Mouse (Mus musculus): ENCODE results near the gene Asb18. TPM values are rescaled to one million over a fixed set of nuclear protein-coding genes. Genes with fewer than 3 reads are reported as not detected.

The Asb18 gene
- polyA plus RNA-seq, 1 experiment from 2014 or later: 0.20 TPM

DNA sequence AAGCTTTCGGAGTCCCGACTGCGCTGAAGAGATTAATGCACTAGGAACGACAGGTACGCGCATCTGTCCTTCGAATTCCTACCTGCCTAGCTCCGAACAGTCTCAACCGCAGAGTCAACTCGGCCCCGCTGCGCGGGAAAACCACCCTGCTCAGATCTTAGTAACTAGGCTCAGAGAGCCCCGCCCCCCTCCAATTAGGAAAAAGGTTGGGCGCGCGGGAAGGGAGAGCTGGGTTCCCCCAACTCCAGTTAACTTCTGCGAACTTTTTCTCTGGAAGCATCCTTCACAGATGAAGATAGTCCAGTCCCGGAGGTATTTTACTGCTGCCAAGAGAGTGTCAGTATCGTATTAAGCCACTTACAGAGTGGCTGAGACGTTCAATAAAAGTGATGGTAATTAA lies 80.7 kb downstream of the Asb18 start:
- Histone ChIP-seq H3K27me3 (ENCODE audit: control insufficient read depth, insufficient read depth, low read length) (peaks cover 62% of the 10 kb centered on the region), H3K27ac (ENCODE audit: low read depth, low read length) (peak overlapping the region; percentile 45; the same call in 1 of the 2 replicates)

DNA sequence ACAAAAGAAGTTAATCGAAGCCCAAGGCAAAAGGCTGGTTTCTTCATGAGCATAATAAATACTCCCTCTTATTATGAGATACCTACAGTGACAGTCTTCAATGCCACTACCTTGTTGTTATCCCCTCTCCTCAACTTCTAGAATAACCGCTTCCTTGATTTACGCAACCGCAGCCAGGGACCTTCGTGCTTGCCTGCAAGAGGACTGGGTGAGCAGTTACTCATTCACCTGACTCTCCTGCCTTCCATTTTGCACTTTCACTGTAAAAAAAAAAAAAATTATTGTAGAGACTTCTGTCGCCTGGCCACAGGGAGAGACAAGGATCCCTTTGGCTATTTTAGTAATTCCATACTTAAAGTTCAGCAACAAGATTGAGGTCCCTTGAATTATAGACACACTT lies 81.4 kb downstream of the Asb18 start:
- Histone ChIP-seq H3K4me3 (ENCODE audit: low read depth, low read length) (no peak overlapping the region), H3K9me3 (ENCODE audit: control insufficient read depth, low read length) (no peaks in the 10 kb centered on the region), H3K4me1 (ENCODE audit: control insufficient read depth, insufficient read depth, low read length) (peaks cover 31% of the 10 kb centered on the region), H3K36me3 (ENCODE audit: control insufficient read depth, insufficient read depth, low read length) (peaks cover 2% of the 10 kb centered on the region; the same call in 1 of the 2 replicates), H3K4me2 (ENCODE audit: low read depth) (peak overlapping the region; percentile 83), H3K27ac (ENCODE audit: low read depth, low read length) (no peak overlapping the region), H3K9ac (ENCODE audit: low read length) (no peak overlapping the region), H3K27me3 (ENCODE audit: control insufficient read depth, insufficient read depth, low read length) (peaks cover 66% of the 10 kb centered on the region)
- WGBS: 5% methylated on average over 6 of the region's 6 CpGs
- ATAC-seq (ENCODE audit: insufficient read depth, low FRiP score, low TSS enrichment) (no peak), DNase-seq (ENCODE audit: low spot score) (no peak)

More for the DNA sequence above, 80.7 kb downstream of the Asb18 start:
- Histone ChIP-seq H3K36me3 (ENCODE audit: control insufficient read depth, insufficient read depth, low read length) (no peaks in the 10 kb centered on the region), H3K9ac (ENCODE audit: low read length) (no peak overlapping the region), H3K9me3 (ENCODE audit: control insufficient read depth, low read length) (no peaks in the 10 kb centered on the region), H3K4me3 (ENCODE audit: low read depth, low read length) (peak overlapping the region; percentile 8; the same call in 1 of the 2 replicates), H3K4me1 (ENCODE audit: control insufficient read depth, insufficient read depth, low read length) (peaks cover 24% of the 10 kb centered on the region), H3K4me2 (ENCODE audit: low read depth) (peak overlapping the region; percentile 36)
- ATAC-seq (ENCODE audit: insufficient read depth, low FRiP score, low TSS enrichment): no peak
- WGBS: under 1% methylated on average over 21 of the region's 21 CpGs
- peak; percentile 46 for DNase-seq (ENCODE audit: low spot score)

DNA sequence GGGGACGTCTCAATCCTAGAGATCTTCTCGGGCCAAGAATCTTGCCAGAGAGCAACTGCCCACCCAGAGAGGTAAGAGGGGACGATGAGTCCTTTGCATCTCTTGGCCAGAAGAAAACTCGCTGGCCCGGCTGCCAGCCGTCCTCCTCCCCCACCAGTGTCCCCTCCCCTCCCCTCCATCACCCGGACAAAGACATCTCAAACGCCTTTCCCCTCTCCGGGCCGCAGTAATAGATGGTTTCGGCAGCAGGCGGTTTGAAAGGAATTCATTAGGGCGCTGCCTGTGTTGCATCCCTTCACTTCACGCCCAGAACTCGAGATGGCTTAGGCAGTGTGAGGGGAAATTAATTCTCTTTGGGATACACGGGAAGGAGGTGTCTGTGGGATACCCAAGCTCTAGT lies 81.8 kb downstream of the Asb18 start:
- H3K9ac ChIP-seq (ENCODE audit: low read length): peak overlapping the region; percentile 31; the same call in 1 of the 2 replicates
- peaks cover 2% of the 10 kb centered on the region; the same call in 1 of the 2 replicates for H3K36me3 ChIP-seq (ENCODE audit: control insufficient read depth, insufficient read depth, low read length)
- H3K4me2 ChIP-seq (ENCODE audit: low read depth): peak overlapping the region; percentile 83
- WGBS: 1% methylated on average over 16 of the region's 16 CpGs
- peak; percentile 80 for DNase-seq (ENCODE audit: low spot score)
- peak overlapping the region; percentile 69; the same call in 1 of the 2 replicates for H3K4me3 ChIP-seq (ENCODE audit: low read depth, low read length)
- H3K27ac ChIP-seq (ENCODE audit: low read depth, low read length): peak overlapping the region; percentile 21; the same call in 1 of the 2 replicates
- peaks cover 35% of the 10 kb centered on the region for H3K4me1 ChIP-seq (ENCODE audit: control insufficient read depth, insufficient read depth, low read length)
- ATAC-seq (ENCODE audit: insufficient read depth, low FRiP score, low TSS enrichment): peak; percentile 18; the same call in 1 of the 2 replicates
- peaks cover 63% of the 10 kb centered on the region for H3K27me3 ChIP-seq (ENCODE audit: control insufficient read depth, insufficient read depth, low read length)
- no peaks in the 10 kb centered on the region for H3K9me3 ChIP-seq (ENCODE audit: control insufficient read depth, low read length)

DNA sequence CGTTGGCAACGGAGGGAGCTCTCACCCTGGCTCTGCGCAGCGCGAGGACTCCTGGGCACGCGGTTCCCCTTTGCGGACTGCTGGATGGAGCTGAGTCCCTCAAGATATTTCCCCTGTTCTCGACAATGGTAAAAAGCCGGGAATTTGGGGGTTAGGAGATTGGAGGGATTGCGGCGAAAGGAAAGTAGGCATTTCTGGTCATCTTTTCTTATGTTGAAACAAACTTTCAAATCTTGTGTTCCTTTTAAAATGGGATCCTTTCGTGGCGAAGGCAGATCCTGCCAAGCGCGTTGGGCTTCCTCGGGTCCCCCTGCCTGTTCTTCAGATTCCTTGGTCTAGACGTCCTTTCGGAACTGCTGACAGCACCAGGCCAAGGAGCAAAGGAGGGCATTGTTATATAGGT lies 82.4 kb downstream of the Asb18 start:
- Histone ChIP-seq H3K4me1 (ENCODE audit: control insufficient read depth, insufficient read depth, low read length) (peaks cover 40% of the 10 kb centered on the region), H3K36me3 (ENCODE audit: control insufficient read depth, insufficient read depth, low read length) (peaks cover 2% of the 10 kb centered on the region; the same call in 1 of the 2 replicates), H3K4me3 (ENCODE audit: low read depth, low read length) (peak overlapping the region; percentile 69), H3K9me3 (ENCODE audit: control insufficient read depth, low read length) (no peaks in the 10 kb centered on the region), H3K27me3 (ENCODE audit: control insufficient read depth, insufficient read depth, low read length) (peaks cover 63% of the 10 kb centered on the region), H3K9ac (ENCODE audit: low read length) (peak overlapping the region; percentile 56), H3K27ac (ENCODE audit: low read depth, low read length) (peak overlapping the region; percentile 21; the same call in 1 of the 2 replicates), H3K4me2 (ENCODE audit: low read depth) (peak overlapping the region; percentile 83)
- DNase-seq (ENCODE audit: low spot score) (peak; percentile 50), ATAC-seq (ENCODE audit: insufficient read depth, low FRiP score, low TSS enrichment) (no peak)
- 1% methylated on average over 19 of the region's 19 CpGs for WGBS

DNA sequence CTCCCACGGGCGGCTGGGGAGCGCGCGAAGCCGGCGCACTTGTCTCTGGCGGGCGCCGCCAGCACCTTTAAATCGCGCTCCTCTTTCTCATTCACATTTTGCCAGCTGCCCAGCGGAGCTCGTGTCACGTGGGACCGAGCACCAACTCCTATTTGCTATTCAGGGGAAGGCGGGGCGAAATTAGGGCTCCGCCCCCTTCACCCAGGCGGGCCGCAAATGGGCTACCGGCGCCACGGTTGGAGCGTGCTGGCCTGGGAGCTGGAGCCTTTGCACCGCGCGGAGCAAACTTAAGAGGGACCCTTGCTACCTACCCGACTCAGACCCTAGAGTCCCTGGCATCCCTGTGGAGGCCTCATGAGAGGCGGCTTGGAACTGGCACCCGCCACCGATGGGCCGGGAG lies 83.3 kb downstream of the Asb18 start, which contains the start of gene Gbx2:
Gene Gbx2 (minus strand): TSS at position 60 of the 400 bp plus-strand sequence.
- WGBS: under 1% methylated on average over 33 of the region's 33 CpGs
- peaks cover 49% of the 10 kb centered on the region for H3K4me1 ChIP-seq (ENCODE audit: control insufficient read depth, insufficient read depth, low read length)
- peak; percentile 71 for ATAC-seq (ENCODE audit: insufficient read depth, low FRiP score, low TSS enrichment)
- H3K9ac ChIP-seq (ENCODE audit: low read length): peak within 1 kb of the TSS; percentile 56
- H3K27me3 ChIP-seq (ENCODE audit: control insufficient read depth, insufficient read depth, low read length): peaks cover 56% of the 10 kb centered on the region
- H3K4me2 ChIP-seq (ENCODE audit: low read depth): peak within 1 kb of the TSS; percentile 83
- H3K9me3 ChIP-seq (ENCODE audit: control insufficient read depth, low read length): no peaks in the 10 kb centered on the region
- H3K4me3 ChIP-seq (ENCODE audit: low read depth, low read length): peak within 1 kb of the TSS; percentile 69
- DNase-seq (ENCODE audit: low spot score): peak; percentile 94
- H3K36me3 ChIP-seq (ENCODE audit: control insufficient read depth, insufficient read depth, low read length): peaks cover 2% of the 10 kb centered on the region; the same call in 1 of the 2 replicates
- peak within 1 kb of the TSS; percentile 80 for H3K27ac ChIP-seq (ENCODE audit: low read depth, low read length)

DNA sequence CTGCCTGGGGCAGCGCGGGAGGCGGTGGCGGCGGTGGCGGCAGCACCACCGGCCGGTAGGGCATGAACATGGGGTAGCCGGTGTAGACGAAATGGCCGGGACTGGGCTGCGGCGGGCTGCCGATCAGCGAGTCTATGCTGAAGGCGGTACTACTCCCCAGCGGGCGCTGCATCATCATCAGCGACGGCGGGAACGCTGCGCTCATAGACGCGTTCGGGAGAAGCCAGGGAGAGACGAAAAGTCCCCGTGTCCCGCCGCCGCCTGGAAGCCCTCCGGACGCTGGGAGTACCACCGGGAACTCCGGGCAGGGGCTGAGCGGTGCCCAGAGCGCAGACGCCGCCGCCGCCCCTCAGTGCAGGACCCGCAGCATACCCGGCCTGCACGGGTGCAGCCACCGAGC lies 83.9 kb downstream of the Asb18 start:
- ATAC-seq (ENCODE audit: insufficient read depth, low FRiP score, low TSS enrichment) (no peak), DNase-seq (ENCODE audit: low spot score) (no peak)
- H3K4me2 ChIP-seq (ENCODE audit: low read depth): peak overlapping the region; percentile 83
- H3K27me3 ChIP-seq (ENCODE audit: control insufficient read depth, insufficient read depth, low read length): peaks cover 54% of the 10 kb centered on the region
- H3K9me3 ChIP-seq (ENCODE audit: control insufficient read depth, low read length): no peaks in the 10 kb centered on the region
- H3K4me3 ChIP-seq (ENCODE audit: low read depth, low read length): peak overlapping the region; percentile 69
- H3K4me1 ChIP-seq (ENCODE audit: control insufficient read depth, insufficient read depth, low read length): peaks cover 49% of the 10 kb centered on the region
- WGBS: 0% methylated on average over 38 of the region's 45 CpGs
- peak overlapping the region; percentile 52 for H3K9ac ChIP-seq (ENCODE audit: low read length)
- peak overlapping the region; percentile 80 for H3K27ac ChIP-seq (ENCODE audit: low read depth, low read length)
- H3K36me3 ChIP-seq (ENCODE audit: control insufficient read depth, insufficient read depth, low read length): peaks cover 2% of the 10 kb centered on the region; the same call in 1 of the 2 replicates

DNA sequence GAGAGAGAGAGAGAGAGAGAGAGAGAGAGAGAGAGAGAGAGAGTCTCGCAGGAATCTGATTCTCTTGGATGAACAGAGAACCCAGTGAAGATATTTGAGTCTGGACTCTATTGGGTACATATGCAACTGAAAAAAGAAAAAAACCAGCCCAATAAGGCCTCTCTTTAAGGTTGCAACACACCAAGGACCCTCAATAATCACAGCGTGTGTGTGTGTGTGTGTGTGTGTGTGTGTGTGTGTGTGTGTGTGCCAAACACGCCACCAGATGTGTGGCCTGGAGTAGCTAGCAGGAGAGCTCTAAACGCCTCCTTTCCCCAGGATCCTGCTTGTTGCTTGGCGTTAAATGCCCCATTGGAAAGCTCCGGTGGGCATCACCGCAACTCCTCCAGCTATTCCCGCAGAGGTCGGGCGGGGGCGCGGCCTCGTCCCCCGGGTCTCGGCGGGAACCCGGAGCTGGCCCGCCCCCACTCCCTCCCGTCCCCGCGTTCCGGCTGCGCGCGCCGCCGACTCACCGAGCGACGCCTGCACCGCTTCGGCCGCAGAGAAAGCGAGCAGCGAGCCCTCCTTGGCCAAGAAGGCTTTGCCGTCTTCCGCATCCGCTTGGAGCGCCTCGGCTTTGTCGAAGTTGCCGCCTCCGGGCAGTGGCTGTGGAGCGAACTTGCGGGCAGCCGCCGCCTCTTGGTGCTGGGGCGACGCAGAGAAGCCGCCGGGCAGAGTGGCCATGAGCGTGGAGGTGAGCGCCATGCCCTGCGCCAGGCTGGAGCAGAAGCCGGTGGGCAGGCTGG lies 84.6 kb downstream of the Asb18 start:
- Histone ChIP-seq H3K27me3 (ENCODE audit: control insufficient read depth, insufficient read depth, low read length) (peaks cover 49% of the 10 kb centered on the region), H3K36me3 (ENCODE audit: control insufficient read depth, insufficient read depth, low read length) (peaks cover 2% of the 10 kb centered on the region; the same call in 1 of the 2 replicates), H3K9me3 (ENCODE audit: control insufficient read depth, low read length) (no peaks in the 10 kb centered on the region), H3K4me1 (ENCODE audit: control insufficient read depth, insufficient read depth, low read length) (peaks cover 53% of the 10 kb centered on the region), H3K4me2 (ENCODE audit: low read depth) (peak overlapping the region; percentile 83), H3K9ac (ENCODE audit: low read length) (peak overlapping the region; percentile 52), H3K27ac (ENCODE audit: low read depth, low read length) (peak overlapping the region; percentile 80), H3K4me3 (ENCODE audit: low read depth, low read length) (peak overlapping the region; percentile 69)
- WGBS: under 1% methylated on average over 54 of the region's 55 CpGs
- DNase-seq (ENCODE audit: low spot score) (peak; percentile 66), ATAC-seq (ENCODE audit: insufficient read depth, low FRiP score, low TSS enrichment) (no peak)

DNA sequence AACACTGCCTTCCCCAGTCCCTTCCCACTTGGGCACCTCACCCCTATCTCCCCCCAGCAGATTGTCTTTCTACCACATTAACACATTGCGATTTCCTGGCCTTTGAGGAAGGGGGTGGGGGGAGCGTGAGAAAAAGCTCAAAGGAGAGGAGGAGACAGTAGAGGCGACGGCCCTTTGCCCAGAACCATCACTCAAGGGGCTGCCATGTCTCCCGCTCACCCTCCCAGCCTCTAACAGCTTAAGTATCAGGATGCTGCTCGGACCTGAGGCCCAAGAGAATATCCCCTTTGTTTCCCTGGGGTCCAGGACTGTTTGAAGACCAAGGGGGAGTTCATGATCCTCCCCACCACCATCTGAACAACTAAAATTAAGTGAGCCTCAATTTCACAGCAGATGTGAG lies 85.3 kb downstream of the Asb18 start:
- DNase-seq (ENCODE audit: low spot score) (peak; percentile 48), ATAC-seq (ENCODE audit: insufficient read depth, low FRiP score, low TSS enrichment) (no peak)
- Histone ChIP-seq H3K4me1 (ENCODE audit: control insufficient read depth, insufficient read depth, low read length) (peaks cover 56% of the 10 kb centered on the region), H3K4me3 (ENCODE audit: low read depth, low read length) (peak overlapping the region; percentile 69), H3K9me3 (ENCODE audit: control insufficient read depth, low read length) (no peaks in the 10 kb centered on the region), H3K27me3 (ENCODE audit: control insufficient read depth, insufficient read depth, low read length) (peaks cover 51% of the 10 kb centered on the region), H3K36me3 (ENCODE audit: control insufficient read depth, insufficient read depth, low read length) (peaks cover 2% of the 10 kb centered on the region; the same call in 1 of the 2 replicates), H3K27ac (ENCODE audit: low read depth, low read length) (0 out of 2 replicates have a peak overlapping the region, but pooled peaks have one; percentile 80), H3K4me2 (ENCODE audit: low read depth) (peak overlapping the region; percentile 83), H3K9ac (ENCODE audit: low read length) (peak overlapping the region; percentile 52)
- WGBS: 3% methylated on average over 6 of the region's 6 CpGs
